Comparison of ENCODE assay signal across 25 mouse cellular contexts in genomic region chr11:104320511-104320910, GRCm38 (mm10).
DNase-seq lines count a peak whose midpoint lies in the region; ATAC-seq and TF ChIP-seq lines count a peak whose summit lies in the region.
"Had no signal": no experiment of that assay in that cellular context is flagged by ENCODE, and none has a peak within 500 bp of the region (broad histone marks: within the 10 kb centered on the region; RNA-seq: fewer than 3 reads in every experiment).

No protein-coding gene starts in this region.

- no peaks in the 10 kb centered on the region for H3K9me3 ChIP-seq in hindbrain, postnatal 0 days (ENCODE audit: low read length)
- no peaks in the 10 kb centered on the region for H3K9me3 ChIP-seq in hindbrain, embryonic 11.5 days (ENCODE audit: control insufficient read depth, low read length)
- no peaks in the 10 kb centered on the region for H3K9me3 ChIP-seq in megakaryocyte, embryonic 14.5 days
- H3K9me3 ChIP-seq: embryonic facial prominence, embryonic 15.5 days; forebrain, embryonic 15.5 days; heart, embryonic 10.5 days; kidney, embryonic 15.5 days; limb, embryonic 15.5 days; liver, embryonic 15.5 days had no signal

- H3K27ac ChIP-seq in hindbrain, postnatal 0 days, result no peak overlapping the region
- no peak overlapping the region for H3K27ac ChIP-seq in hindbrain, embryonic 11.5 days (ENCODE audit: low read depth, low read length)
- H3K27ac ChIP-seq: embryonic facial prominence, embryonic 15.5 days; forebrain, embryonic 15.5 days; heart, embryonic 10.5 days; kidney, embryonic 15.5 days; left cerebral cortex, adult 2 months; limb, embryonic 15.5 days; liver, embryonic 15.5 days had no signal

- no peak for ATAC-seq in hindbrain, postnatal 0 days
- no peak for ATAC-seq in hindbrain, embryonic 11.5 days (ENCODE audit: low FRiP score)
- no peak for ATAC-seq in megakaryocyte, adult 5-6 weeks (ENCODE audit: poor library complexity, severe bottlenecking)
- ATAC-seq: CD4-positive, CD25-positive, alpha-beta regulatory T cell, adult 4 months; forebrain, embryonic 15.5 days; intestine, embryonic 16.5 days; Patski had no signal

- no peaks in the 10 kb centered on the region for H3K27me3 ChIP-seq in hindbrain, postnatal 0 days (ENCODE audit: insufficient read depth, low read length)
- no peaks in the 10 kb centered on the region for H3K27me3 ChIP-seq in hindbrain, embryonic 11.5 days (ENCODE audit: control insufficient read depth, insufficient read depth, low read length)
- H3K27me3 ChIP-seq in megakaryocyte, embryonic 14.5 days (replicated peaks), result peaks cover 32% of the 10 kb centered on the region
- H3K27me3 ChIP-seq: embryonic facial prominence, embryonic 15.5 days; forebrain, embryonic 15.5 days; limb, embryonic 15.5 days; liver, embryonic 15.5 days; Patski had no signal

- no peak for TF ChIP-seq CTCF in hindbrain, postnatal 0 days (IDR thresholded peaks at IDR 0.05; ENCODE audit: low read depth)

- H3K4me2 ChIP-seq in hindbrain, postnatal 0 days (ENCODE audit: low read depth, low read length), result no peak overlapping the region
- H3K4me2 ChIP-seq in hindbrain, embryonic 11.5 days (replicated peaks; ENCODE audit: low read depth, low read length), result no peak overlapping the region
- H3K4me2 ChIP-seq: embryonic facial prominence, embryonic 15.5 days; forebrain, embryonic 15.5 days; liver, embryonic 15.5 days had no signal

- H3K4me1 ChIP-seq in hindbrain, postnatal 0 days (ENCODE audit: insufficient read depth, low read length), result peaks cover 8% of the 10 kb centered on the region; the same call in 1 of the 2 replicates
- H3K4me1 ChIP-seq in hindbrain, embryonic 11.5 days (replicated peaks; ENCODE audit: control insufficient read depth, insufficient read depth, low read length), result no peaks in the 10 kb centered on the region
- peaks cover 66% of the 10 kb centered on the region for H3K4me1 ChIP-seq in megakaryocyte, embryonic 14.5 days

- 0 out of 2 replicates have a peak, but pooled peaks cover 5% of the 10 kb centered on the region for H3K36me3 ChIP-seq in hindbrain, postnatal 0 days (ENCODE audit: insufficient read depth, low read length)
- no peaks in the 10 kb centered on the region for H3K36me3 ChIP-seq in hindbrain, embryonic 11.5 days (ENCODE audit: control insufficient read depth, insufficient read depth, low read length)
- no peaks in the 10 kb centered on the region for H3K36me3 ChIP-seq in megakaryocyte, embryonic 14.5 days (replicated peaks; ENCODE audit: low read length)
- H3K36me3 ChIP-seq: embryonic facial prominence, embryonic 15.5 days; heart, embryonic 10.5 days; kidney, embryonic 15.5 days; limb, embryonic 15.5 days; liver, embryonic 15.5 days had no signal

- H3K9ac ChIP-seq in hindbrain, postnatal 0 days (replicated peaks; ENCODE audit: low read length), result no peak overlapping the region
- no peak overlapping the region for H3K9ac ChIP-seq in hindbrain, embryonic 11.5 days (ENCODE audit: low read depth, low read length)
- H3K9ac ChIP-seq: embryonic facial prominence, embryonic 15.5 days; forebrain, embryonic 15.5 days; kidney, embryonic 15.5 days; limb, embryonic 15.5 days; liver, embryonic 15.5 days had no signal

- WGBS in hindbrain, postnatal 0 days, result 51% methylated on average over 5 of the region's 5 CpGs
- 62% methylated on average over 5 of the region's 5 CpGs for WGBS in hindbrain, embryonic 11.5 days

- DNase-seq in cerebellum, adult 9-11 months, result peak; percentile 7
- DNase-seq in cerebellum, adult 9-10 months, result no peak
- peak; percentile 21 for DNase-seq in hindbrain, postnatal 0 days (ENCODE audit: low spot score)
- no peak for DNase-seq in hindbrain, embryonic 11.5 days (ENCODE audit: low spot score)
- DNase-seq in retina, embryonic 14.5 days (ENCODE audit: low spot score), result peak; percentile 77
- no peak for DNase-seq in adrenal gland, postnatal 25 days
- DNase-seq: cerebellum, adult 11 months; cerebellum, postnatal 14 days; gastrocnemius, postnatal 10 days; kidney, postnatal 4 days; left cerebral cortex, postnatal 4 days; lung, postnatal 14 days; right cerebral cortex, postnatal 14 days had no signal

- H3K4me3 ChIP-seq in hindbrain, postnatal 0 days (ENCODE audit: low read length), result no peak overlapping the region
- no peak overlapping the region for H3K4me3 ChIP-seq in hindbrain, embryonic 11.5 days (ENCODE audit: low read depth, low read length)
- peak overlapping the region; percentile 62 for H3K4me3 ChIP-seq in megakaryocyte, embryonic 14.5 days (replicated peaks)
- H3K4me3 ChIP-seq: embryonic facial prominence, embryonic 15.5 days; forebrain, embryonic 15.5 days; heart, embryonic 10.5 days; kidney, embryonic 15.5 days; left cerebral cortex, adult 2 months; limb, embryonic 15.5 days; liver, embryonic 15.5 days had no signal

Comparison
In these comparisons a context has a peak if more than half of its experiments do, and no peak if none do; other contexts are left out.
1. DNase-seq: peak in cerebellum, adult 9-11 months (single experiment), hindbrain, postnatal 0 days (single experiment) and retina, embryonic 14.5 days (single experiment); none in cerebellum, adult 9-10 months (single experiment), hindbrain, embryonic 11.5 days (single experiment) and adrenal gland, postnatal 25 days (single experiment).